Mouse (Mus musculus): ENCODE results near the gene Gm20517. TPM values are rescaled to one million over a fixed set of nuclear protein-coding genes. Genes with fewer than 3 reads are reported as not detected.
A peak's percentile ranks its signal among the peaks of the same experiment; 100 is the strongest.

Gm20517 gene
- total RNA-seq, 2 experiments from 2014 or later: 0.82 to 2.4 TPM

DNA sequence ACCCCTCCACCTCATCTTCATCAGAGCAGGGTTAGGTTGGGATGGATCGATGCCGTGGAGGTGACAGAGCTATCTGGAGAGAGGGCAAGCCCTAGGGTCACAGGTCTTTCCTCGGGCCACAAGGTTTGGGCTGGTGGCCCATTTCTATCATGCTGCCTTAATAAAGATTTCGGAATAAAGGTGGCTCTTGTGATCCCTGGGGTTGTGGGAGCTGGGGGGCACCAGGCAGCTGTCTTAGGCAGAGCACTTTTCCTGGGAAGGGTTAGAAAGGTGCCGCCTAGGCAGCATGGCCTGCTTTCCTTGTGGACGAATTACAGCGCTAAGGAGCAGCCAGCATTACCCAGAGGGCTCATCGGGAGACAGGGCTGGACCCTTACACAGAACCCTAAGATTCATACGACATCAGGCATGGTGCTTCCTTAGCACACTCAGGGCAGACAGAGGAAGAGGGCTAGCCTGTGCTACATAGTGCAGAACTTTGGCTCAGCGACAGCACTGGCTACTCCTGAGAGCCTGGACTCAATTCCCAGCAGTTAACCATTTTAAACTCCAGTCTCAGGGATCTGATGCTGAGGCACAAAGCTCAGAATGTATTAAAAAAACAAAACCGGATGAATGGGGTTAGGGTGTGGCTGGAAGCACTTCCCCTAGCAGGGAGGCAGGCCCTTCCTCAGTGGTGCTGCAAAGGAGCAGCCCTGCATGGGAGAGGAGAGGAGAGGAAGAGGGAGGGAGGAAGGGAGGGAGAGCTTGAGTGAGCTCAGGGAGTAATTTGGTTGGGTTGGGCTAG, 11.7 kb upstream of the Gm20517 start:
- TF ChIP-seq CTCF (IDR thresholded peaks at IDR 0.05): no peak
- intact Hi-C loops (cut with DNase I): no loop called here
- Histone ChIP-seq H3K27ac (peak overlapping the region; percentile 88), H3K4me3 (no peak overlapping the region)
- DNase-seq: no peak

- Histone ChIP-seq H3K27ac (peak overlapping the region; percentile 88), H3K4me3 (no peak overlapping the region)
- intact Hi-C loops (cut with DNase I): no loop called here
- DNase-seq: no peak
- no peak for TF ChIP-seq CTCF (IDR thresholded peaks at IDR 0.05)
These were observed 10.6 kb upstream of the Gm20517 start for GRCm38 (mm10) chr17:47600601-47601388.

- DNase-seq: no peak
- Histone ChIP-seq H3K27ac (peak overlapping the region; percentile 88; the same call in 1 of the 2 replicates), H3K4me3 (no peak overlapping the region)
These were observed 10.0 kb upstream of the Gm20517 start for GRCm38 (mm10) chr17:47601389-47601755.

GRCm38 (mm10) chr17:47602289-47602688, 9.1 kb upstream of the Gm20517 start:
- Histone ChIP-seq H3K27ac (no peak overlapping the region), H3K4me3 (no peak overlapping the region)
- intact Hi-C loops (cut with DNase I): no loop called here
- no peak for TF ChIP-seq CTCF (IDR thresholded peaks at IDR 0.05)
- DNase-seq: no peak

More at GRCm38 (mm10) chr17:47601389-47601755, 10.0 kb upstream of the Gm20517 start:
- intact Hi-C loops (cut with DNase I): no loop called here
- TF ChIP-seq CTCF (IDR thresholded peaks at IDR 0.05): no peak

DNA sequence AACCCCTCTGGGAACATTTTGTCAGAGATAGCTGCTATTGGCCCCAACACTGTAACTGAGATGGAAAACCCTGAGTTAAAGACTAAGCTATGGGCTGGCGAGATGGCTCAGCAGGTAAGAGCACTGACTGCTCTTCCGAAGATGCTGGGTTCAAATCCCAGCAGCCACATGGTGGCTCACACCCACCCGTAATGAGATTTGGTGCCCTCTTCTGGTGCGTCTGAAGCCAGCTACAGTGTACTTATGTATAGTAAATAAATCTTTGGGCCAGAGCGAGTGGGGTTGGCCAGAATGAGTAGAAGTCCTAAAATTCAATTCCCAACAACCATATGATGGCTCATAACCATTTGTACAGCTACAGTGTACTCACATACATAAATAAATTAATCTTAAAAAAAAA, 5.2 kb upstream of the Gm20517 start:
- no peak for DNase-seq
- no peak overlapping the region for H3K27ac ChIP-seq
- intact Hi-C loops (cut with DNase I): no loop called here
- TF ChIP-seq CTCF (IDR thresholded peaks at IDR 0.05): peak; percentile 31
- H3K4me3 ChIP-seq: no peak overlapping the region

DNA sequence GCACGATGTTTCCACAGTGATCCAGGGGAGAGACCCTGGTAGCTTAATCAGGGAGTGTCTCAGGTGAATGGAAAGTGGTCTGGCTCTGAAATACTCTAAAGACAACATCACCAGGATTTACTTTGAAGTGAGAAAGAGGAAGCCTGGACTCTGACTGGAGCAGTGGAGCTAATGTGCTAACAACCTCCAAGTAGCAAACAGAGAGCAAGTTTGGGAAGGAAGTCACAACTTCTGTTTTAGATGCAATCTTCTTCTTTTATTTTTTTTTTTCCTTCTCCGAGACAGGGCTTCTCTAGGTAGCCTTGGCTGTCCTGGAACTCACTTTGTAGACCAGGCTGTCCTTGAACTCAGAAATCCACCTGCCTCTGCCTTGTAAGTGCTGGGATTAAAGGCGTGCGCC, 2.2 kb upstream of the Gm20517 start:
- no peak overlapping the region for H3K27ac ChIP-seq
- H3K4me3 ChIP-seq: no peak overlapping the region
- no peak for DNase-seq
- intact Hi-C loops (cut with DNase I): no loop called here
- no peak for TF ChIP-seq CTCF (IDR thresholded peaks at IDR 0.05)

GRCm38 (mm10) chr17:47611661-47611982, 233 bp downstream of the Gm20517 start:
- no peak for DNase-seq
- Histone ChIP-seq H3K27ac (peak overlapping the region; percentile 93), H3K4me3 (peak overlapping the region; percentile 85)
- TF ChIP-seq CTCF (IDR thresholded peaks at IDR 0.05): no peak
- intact Hi-C loops (cut with DNase I): loop anchor here (5.0 kb wide), 1 partner anchor 99 kb away; no protein-coding TSS in a partner anchor

- Histone ChIP-seq H3K27ac (no peak overlapping the region), H3K4me3 (no peak overlapping the region)
- intact Hi-C loops (cut with DNase I): loop anchor here (2.0 to 5.0 kb wide), 2 partner anchors 63 to 102 kb away; no protein-coding TSS in a partner anchor
- TF ChIP-seq CTCF (IDR thresholded peaks at IDR 0.05): peak; percentile 90
- peak; percentile 63 for DNase-seq
These were observed 2.6 kb downstream of the Gm20517 start for GRCm38 (mm10) chr17:47614018-47614417.

DNA sequence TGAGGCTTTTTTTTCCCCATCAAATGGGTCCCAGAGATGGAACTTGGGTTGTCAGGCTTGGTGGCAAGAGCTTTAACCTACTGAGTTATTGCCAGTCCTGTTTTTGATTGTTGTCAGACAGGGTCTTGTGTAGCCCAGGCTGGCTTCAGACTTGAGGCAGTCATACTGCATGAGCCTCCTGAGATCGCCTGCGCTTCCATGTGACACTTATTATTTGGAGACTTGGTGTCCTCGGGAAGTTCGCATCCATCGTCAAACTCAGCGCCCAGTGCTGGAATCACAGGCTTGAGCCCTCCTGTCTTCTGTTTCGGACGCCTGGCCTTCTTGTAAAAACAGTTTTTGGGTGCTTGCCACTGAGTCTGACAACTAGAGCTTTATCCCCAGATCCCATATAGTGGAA, 4.7 kb downstream of the Gm20517 start:
- Histone ChIP-seq H3K27ac (no peak overlapping the region), H3K4me3 (no peak overlapping the region)
- DNase-seq: no peak
- intact Hi-C loops (cut with DNase I): no loop called here
- no peak for TF ChIP-seq CTCF (IDR thresholded peaks at IDR 0.05)

- intact Hi-C loops (cut with DNase I): no loop called here
- no peak overlapping the region for H3K27ac ChIP-seq
- DNase-seq: no peak
- H3K4me3 ChIP-seq: no peak overlapping the region
- TF ChIP-seq CTCF (IDR thresholded peaks at IDR 0.05): no peak
These were observed 5.3 kb downstream of the Gm20517 start for GRCm38 (mm10) chr17:47616652-47617051.

DNA sequence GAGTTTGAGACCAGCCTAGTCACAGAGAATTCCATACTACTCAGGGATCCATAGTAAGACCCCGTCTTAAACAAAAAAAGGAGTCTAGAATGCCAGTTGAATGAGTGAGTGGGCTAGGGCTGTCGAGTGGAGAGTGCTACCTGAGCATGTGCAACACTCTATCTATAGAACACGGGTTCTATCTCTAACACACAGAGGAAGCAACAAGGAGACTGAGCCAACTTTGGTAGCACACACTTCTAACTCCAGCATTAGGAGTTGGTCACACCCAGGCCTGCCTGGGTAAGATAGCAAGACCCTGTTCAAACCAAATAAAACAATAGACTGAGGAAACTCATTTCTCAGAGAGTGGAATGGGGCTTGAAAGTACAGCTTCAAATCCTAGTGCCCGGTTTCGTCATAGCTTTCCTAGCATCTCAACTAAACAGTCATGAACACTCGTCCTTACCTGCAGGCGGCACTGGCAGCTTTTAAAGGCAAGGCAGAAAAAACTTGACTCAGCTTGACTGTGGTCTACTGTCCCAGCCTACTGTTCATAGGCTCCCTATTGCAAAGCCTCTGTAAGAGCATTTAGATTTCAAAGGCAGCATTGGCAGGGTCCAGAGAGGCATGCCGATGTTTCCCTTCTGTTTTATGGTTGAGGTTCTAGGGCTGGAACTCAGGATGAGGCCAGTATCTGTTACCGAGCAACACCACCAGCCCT, 6.4 kb downstream of the Gm20517 start:
- Histone ChIP-seq H3K4me3 (no peak overlapping the region), H3K27ac (no peak overlapping the region)
- intact Hi-C loops (cut with DNase I): no loop called here
- no peak for TF ChIP-seq CTCF (IDR thresholded peaks at IDR 0.05)
- no peak for DNase-seq

DNA sequence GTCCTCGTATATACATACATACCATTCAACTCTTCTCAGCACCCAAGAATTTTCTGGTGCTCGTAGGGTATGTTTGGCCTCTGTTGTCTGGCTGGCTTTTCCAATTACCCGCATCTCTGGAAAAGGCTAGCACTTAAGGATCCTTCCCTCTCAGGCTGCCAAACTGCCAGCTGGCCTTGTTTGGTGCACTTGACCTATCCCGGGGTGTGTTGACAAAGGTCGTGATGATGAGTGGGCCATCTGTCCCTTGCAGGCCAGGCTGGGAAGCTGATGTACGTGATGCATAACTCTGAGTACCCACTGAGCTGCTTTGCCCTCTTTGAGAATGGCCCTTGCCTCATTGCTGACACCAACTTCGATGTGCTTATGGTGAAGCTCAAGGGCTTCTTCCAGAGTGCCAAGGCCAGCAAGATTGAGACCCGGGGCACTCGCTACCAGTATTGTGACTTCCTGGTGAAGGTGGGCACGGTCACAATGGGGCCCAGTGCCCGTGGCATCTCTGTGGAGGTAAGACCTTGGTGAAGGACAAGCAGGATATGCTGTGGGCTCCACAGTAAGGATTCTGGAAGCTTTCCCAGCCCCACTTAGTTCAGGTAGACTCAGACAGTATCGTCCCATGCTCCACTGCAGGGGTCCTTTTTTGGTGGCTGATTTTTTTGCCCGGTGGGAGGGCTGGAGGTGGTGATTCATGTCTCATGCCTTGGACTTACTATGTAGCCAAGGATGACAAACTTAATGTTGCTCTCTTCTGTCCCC, 7.3 kb downstream of the Gm20517 start:
- Histone ChIP-seq H3K27ac (no peak overlapping the region), H3K4me3 (no peak overlapping the region)
- no peak for DNase-seq
- intact Hi-C loops (cut with DNase I): no loop called here
- TF ChIP-seq CTCF (IDR thresholded peaks at IDR 0.05): no peak

Data from gastrocnemius, adult 2 months (tissue).